Mouse (Mus musculus) spleen, postnatal 14 days (tissue): ENCODE measurements at regions not wholly inside any gene's neighbourhood (a gene's known extent, or its start where the extent isn't known, plus 50 kb on each side); places are given as distances from the start of the nearest gene placed in this dataset.

Source experiments
- DNase-seq, 2 experiments: peaks; one replicate each; pipeline ENCODE4 v3.0.0; 2021 to 2022; ENCODE audit warnings: low spot score in 2 of 2

GRCm38 (mm10) chr9:101401416-101401815, 149.8 kb upstream of the Ppp2r3a start:
- no peak for DNase-seq

DNA sequence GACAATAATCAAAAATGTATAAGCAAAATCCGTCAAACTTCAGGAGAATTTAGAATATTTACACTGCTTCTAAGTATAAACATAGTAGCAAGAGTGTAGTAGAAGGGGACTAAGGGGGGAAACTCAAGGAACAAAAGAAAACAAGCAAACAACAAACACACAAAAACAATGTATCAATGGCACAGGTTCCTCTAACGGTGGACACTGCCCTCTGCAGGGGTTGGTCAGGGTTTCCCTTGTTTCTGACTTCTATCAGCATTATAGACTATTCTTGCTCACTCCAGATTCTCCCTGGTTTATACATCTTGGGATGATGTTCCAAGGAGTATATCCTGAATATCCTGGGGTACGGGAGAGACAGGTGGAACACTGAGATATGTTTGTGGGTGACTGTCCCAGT, 147.3 kb upstream of the Ppp2r3a start:
- no peak for DNase-seq

DNA sequence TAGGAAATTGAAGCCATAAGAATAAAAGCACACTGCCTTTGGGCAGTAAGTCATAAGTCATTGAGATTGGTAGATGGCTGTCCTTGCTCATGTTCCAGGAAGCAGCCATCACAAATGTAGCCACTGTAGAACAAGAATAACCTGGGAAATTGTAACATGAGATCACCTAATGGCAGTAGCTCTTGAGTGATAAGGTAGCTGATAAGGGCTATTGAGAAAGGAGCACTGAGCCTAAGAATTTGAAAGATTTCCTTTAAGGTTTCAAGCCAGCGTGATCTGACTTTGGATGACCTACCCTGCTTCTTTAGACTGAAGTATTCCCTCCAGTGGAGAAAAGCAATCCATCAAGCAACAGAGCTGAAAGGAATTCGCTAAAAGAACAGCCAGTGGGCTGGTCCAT, 117.8 kb upstream of the Ppp2r3a start:
- no peak for DNase-seq

- no peak for DNase-seq
These were observed 105.0 kb upstream of the Ppp2r3a start for GRCm38 (mm10) chr9:101356607-101357006.

GRCm38 (mm10) chr9:101348771-101349170, 97.2 kb upstream of the Ppp2r3a start:
- DNase-seq: no peak

DNA sequence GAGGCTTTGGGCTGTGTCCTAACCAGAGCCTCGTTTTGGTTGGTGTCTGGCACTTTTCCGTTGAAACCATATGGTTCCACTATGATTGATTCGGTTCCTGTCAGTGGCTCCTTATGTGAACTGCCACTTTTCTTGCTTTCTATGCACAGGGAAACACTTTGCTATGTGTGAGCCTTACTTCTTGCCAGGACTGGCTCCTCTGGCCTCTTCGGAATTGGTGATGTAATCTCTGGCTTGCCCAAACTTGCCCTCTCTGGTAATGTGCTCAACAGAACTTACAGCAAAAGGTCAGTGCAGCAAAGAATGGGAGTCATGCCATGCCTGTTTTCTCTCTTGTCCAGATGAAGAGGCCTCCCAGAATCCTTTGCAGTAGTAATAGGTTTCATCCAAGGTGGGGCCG, 91.3 kb upstream of the Ppp2r3a start:
- DNase-seq: no peak

DNA sequence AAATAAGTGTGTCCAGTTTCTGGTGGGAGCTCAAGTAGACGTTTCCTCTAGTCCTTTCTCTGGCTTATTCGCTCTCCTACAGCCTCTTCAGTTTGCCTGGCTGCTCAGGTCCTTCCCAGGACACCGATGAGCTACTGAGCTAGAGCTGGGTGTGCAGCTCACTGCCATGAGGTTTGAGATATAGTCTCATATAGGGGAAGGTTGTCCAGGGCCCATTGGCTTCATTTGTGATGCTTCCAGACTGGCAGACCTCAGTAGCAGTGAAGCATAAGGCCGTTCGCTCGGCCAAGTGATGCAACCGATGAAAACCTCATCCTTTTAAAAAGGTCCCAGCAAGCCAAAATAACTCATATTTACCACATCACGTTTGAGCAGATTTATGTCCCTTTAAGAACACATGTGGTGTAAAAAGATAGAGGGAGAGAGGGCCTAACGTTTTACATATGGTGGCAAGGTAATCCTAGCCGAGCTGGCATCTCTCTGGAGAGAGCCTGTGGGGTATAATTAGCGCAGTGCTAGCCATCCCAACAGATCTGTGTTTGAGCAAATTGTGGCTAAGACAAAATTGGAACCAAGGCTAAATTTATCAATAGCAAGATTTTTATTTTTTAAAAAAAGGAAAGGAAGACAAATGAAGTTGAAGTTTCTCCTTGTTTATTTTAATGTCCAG, 89.3 kb upstream of the Ppp2r3a start:
- no peak for DNase-seq

DNA sequence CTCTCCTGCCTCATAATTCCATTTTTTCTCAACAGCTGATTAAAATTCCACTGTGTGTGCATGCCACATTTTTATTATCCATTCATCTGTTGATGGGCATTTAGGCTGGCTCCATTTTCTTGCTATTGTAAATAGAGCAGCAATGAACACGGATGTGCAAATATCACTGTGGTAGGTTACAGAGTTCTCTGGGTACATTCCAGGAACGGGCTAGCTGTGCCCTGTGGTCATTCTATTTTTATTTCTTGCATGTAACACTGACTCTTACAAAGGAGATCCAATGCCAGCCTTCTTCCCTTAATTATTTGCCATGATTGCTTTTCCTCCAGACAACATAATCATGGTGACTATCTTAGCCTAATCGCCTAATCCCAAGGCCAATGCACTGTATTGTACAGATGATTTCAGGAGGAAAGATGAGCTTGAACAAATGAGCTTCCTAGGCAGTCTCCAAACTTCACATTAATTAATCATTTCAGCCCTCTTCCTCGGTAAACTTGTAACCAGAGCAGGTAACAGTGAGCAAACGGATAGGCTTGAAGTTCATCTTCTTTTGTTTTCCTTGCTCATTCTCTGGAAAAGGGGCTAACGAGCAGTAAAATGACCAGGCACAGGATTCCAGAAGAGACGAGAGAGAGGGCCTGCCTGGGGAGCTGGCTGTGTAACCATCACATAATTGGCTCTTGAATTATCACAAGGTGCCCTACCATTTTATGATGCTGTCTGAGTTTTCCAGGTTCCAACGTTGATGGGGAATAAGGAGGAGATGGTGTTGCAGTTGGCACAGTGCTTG, 77.6 kb upstream of the Ppp2r3a start:
- no peak for DNase-seq

GRCm38 (mm10) chr9:101326961-101327360, 75.4 kb upstream of the Ppp2r3a start:
- DNase-seq: no peak

DNA sequence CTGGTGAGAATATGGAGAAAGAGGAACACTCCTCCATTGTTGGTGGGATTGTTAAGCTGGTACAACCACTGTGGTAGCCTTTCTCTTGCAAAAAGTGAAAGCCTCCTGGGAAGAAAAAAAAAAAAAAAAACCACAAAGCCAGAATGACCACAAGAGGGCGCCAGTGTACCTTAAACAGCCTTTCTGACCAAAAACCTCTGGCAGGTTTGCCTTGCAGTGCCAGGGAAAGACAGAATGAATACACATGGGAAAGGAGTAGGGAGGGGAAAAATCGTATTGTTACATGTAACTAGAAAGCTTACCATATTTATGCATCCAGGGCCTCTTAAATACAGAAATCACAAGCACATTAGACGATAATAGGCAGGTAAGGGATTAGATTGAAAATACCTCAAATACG, 62.4 kb upstream of the Ppp2r3a start:
- DNase-seq: peak in 1 of 2 experiments; percentile 6

DNA sequence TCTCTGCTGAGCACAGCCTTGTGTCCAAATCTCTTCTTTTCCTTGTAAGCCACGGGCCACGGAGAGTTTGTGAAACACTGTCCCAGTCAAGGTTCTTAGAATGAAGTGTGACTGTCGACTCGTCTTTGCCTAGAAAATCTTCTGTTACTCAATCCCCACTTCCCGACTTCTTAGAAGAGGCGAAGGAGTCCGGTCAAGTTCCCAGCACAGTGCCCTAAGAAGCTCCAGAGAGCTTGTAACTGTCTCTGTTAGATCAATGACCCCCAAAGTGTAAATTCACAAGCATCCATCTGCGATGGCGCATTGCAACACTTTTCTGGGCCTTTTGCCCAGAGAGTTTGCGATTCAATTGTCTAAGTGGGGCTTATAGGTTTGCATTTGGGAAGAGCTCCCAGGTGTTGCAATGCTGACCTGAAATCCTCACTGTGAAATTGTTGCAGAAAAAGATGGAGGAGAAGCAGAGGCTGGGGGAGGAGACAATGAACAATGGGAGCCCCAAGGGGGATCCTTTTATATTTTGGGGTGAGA, 54.9 kb upstream of the Ppp2r3a start:
- DNase-seq: no peak

DNA sequence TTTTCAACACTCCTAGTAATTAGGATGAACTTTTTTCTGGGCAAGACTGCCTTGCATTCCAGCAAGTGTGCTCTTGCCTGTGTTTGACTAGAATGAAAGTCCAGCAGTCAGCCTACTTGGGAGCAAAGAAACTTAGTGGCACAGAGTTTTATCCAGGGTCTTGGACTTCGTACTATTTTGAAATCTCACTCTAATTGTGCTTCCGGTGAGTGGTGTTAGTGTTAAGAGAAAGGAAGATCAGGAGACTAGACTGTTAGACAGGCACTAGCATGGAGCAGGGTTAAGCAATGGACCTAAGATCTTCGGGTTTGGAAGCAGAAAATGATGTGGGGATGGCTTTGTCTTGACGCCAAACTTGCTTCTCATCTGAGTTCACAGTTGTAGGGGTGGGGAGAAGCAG, 54.1 kb upstream of the Ppp2r3a start:
- no peak for DNase-seq
